In genomic region chr3:84168943-84169342, GRCm38 (mm10) we compare ENCODE assay signal across 27 mouse cellular contexts. TPM values are rescaled to one million over a fixed set of nuclear protein-coding genes. Genes with fewer than 3 reads are reported as not detected.
"Had no signal": no experiment of that assay in that cellular context is flagged by ENCODE, and none has a peak within 500 bp of the region (broad histone marks: within the 10 kb centered on the region; RNA-seq: fewer than 3 reads in every experiment).

No protein-coding gene starts in this region.

- H3K4me3 ChIP-seq: layer of hippocampus, adult 2 months; left cerebral cortex, adult 2 months; limb, embryonic 12.5 days; limb, embryonic 15.5 days; midbrain, embryonic 12.5 days; neural tube, embryonic 12.5 days; neural tube, embryonic 15.5 days had no signal

- DNase-seq: kidney, adult 2 months; kidney, postnatal 25 days; layer of hippocampus, adult 9-11 months; left cerebral cortex, postnatal 4 days; liver, postnatal 0 days; lung, embryonic 14.5 days; right cerebral cortex, adult 18-20 months; right cerebral cortex, postnatal 14 days; right cerebral cortex, postnatal 4 days; thymus, adult 18-20 months had no signal

- H3K27me3 ChIP-seq: limb, embryonic 12.5 days; limb, embryonic 15.5 days; midbrain, embryonic 12.5 days; neural tube, embryonic 12.5 days; neural tube, embryonic 15.5 days had no signal

- H3K4me1 ChIP-seq: limb, embryonic 12.5 days; limb, embryonic 15.5 days; neural tube, embryonic 12.5 days; neural tube, embryonic 15.5 days had no signal

- H3K4me2 ChIP-seq: limb, embryonic 12.5 days; limb, embryonic 15.5 days; liver, embryonic 11.5 days; lung, embryonic 14.5 days; midbrain, embryonic 12.5 days; neural tube, embryonic 12.5 days; neural tube, embryonic 15.5 days had no signal

- H3K27ac ChIP-seq: kidney, postnatal 0 days; layer of hippocampus, adult 2 months; left cerebral cortex, adult 2 months; limb, embryonic 12.5 days; limb, embryonic 15.5 days; liver, embryonic 14.5 days; midbrain, embryonic 12.5 days; neural tube, embryonic 12.5 days; neural tube, embryonic 15.5 days; stomach, postnatal 0 days had no signal

- H3K9ac ChIP-seq: limb, embryonic 12.5 days; limb, embryonic 15.5 days; liver, embryonic 14.5 days; liver, postnatal 0 days; lung, embryonic 14.5 days; midbrain, embryonic 12.5 days; neural tube, embryonic 12.5 days; neural tube, embryonic 15.5 days had no signal

- ATAC-seq: intestine, postnatal 0 days; liver, postnatal 0 days; lung, postnatal 0 days had no signal

- H3K9me3 ChIP-seq: limb, embryonic 12.5 days; limb, embryonic 15.5 days; midbrain, embryonic 12.5 days; neural tube, embryonic 12.5 days; neural tube, embryonic 15.5 days had no signal

RNA-seq across cellular contexts. Expression of gene Gm6525, which starts 5.0 kb away (rescaled TPM):
- total RNA-seq: layer of hippocampus, adult 2 months; layer of hippocampus, postnatal 36 days; left cerebral cortex, adult 2 months; left cerebral cortex, postnatal 10 days; left cerebral cortex, postnatal 4 days had no signal
- polyA plus RNA-seq: kidney, adult 2 months; large intestine, adult 2 months; urinary bladder, adult 2 months had no signal
